Mouse (Mus musculus) forebrain, embryonic 15.5 days (tissue): ENCODE measurements around the gene Edn3. TPM values are rescaled to one million over a fixed set of nuclear protein-coding genes. Genes with fewer than 3 reads are reported as not detected.

Experiments used
- ATAC-seq: fragments of 200-750 bp; cut with Nextera tagmentation; replicated peaks from 2 replicates; pipeline ENCODE4 v1.8.0; 2017; ENCODE audit warnings: mild to moderate bottlenecking, moderate TSS enrichment, moderate library complexity
- H3K27ac ChIP-seq: fragments of 300-500 bp; sonication (generic); replicated peaks from 2 replicates; pipeline ENCODE4 v1.5.1; 2015; ENCODE audit warnings: mild to moderate bottlenecking, inconsistent platforms
- H3K27me3 ChIP-seq: fragments of 300-500 bp; sonication (generic); 2 replicates; pipeline ENCODE4 v1.6.1; 2015; ENCODE audit warnings: inconsistent platforms
- H3K36me3 ChIP-seq: fragments of 300-500 bp; sonication (generic); 2 replicates; pipeline ENCODE4 v1.6.1; 2015; ENCODE audit warnings: mild to moderate bottlenecking, inconsistent platforms
- H3K4me1 ChIP-seq: fragments of 300-500 bp; sonication (generic); 2 replicates; pipeline ENCODE4 v1.6.1; 2015; ENCODE audit warnings: inconsistent platforms
- H3K4me2 ChIP-seq: fragments of 300-500 bp; sonication (generic); replicated peaks from 2 replicates; pipeline ENCODE4 v1.6.1; 2015; ENCODE audit warnings: mild to moderate bottlenecking, inconsistent platforms
- H3K4me3 ChIP-seq: fragments of 300-500 bp; sonication (generic); 2 replicates; pipeline ENCODE4 v1.5.1; 2015; ENCODE audit warnings: mild to moderate bottlenecking, inconsistent platforms
- H3K9ac ChIP-seq: fragments of 300-500 bp; sonication (generic); replicated peaks from 2 replicates; pipeline ENCODE4 v1.6.1; 2015; ENCODE audit warnings: mild to moderate bottlenecking, inconsistent platforms
- H3K9me3 ChIP-seq: fragments of 300-500 bp; sonication (generic); 2 replicates; pipeline ENCODE4 v1.6.1; 2016; ENCODE audit warnings: inconsistent platforms
- WGBS: fragments of 180-500 bp; shearing (Covaris S2); methylation state at CpG from one replicate; pipeline ENCODE4 v1.1.7; 2015; ENCODE audit warnings: mixed read lengths; 5-methylcytosine and 5-hydroxymethylcytosine counted together
- polyA plus RNA-seq: library from polyadenylated mRNA; unstranded; fragments of >200 nt; fragmentation: Nextera tagmentation; extraction: Ambion mirVana; gene quantifications from 2 replicates; pipeline ENCODE4 v1.2.1, GENCODE M21; 2015

The Edn3 gene
- polyA plus RNA-seq, 1 experiment from 2014 or later, result 4.1 TPM

GRCm38 (mm10) chr2:174802453-174802852, 42.0 kb downstream of the Edn3 start:
- H3K4me3 ChIP-seq, result no peak overlapping the region
- H3K4me1 ChIP-seq, result no peaks in the 10 kb centered on the region
- no peak overlapping the region for H3K9ac ChIP-seq
- H3K4me2 ChIP-seq, result no peak overlapping the region
- WGBS, result 91% methylated on average over 6 of the region's 6 CpGs
- no peaks in the 10 kb centered on the region for H3K27me3 ChIP-seq
- H3K27ac ChIP-seq, result no peak overlapping the region
- H3K36me3 ChIP-seq, result no peaks in the 10 kb centered on the region
- no peaks in the 10 kb centered on the region for H3K9me3 ChIP-seq
- ATAC-seq, result no peak

- ATAC-seq, result no peak
- H3K27me3 ChIP-seq, result no peaks in the 10 kb centered on the region
- no peak overlapping the region for H3K4me2 ChIP-seq
- H3K9me3 ChIP-seq, result no peaks in the 10 kb centered on the region
- no peak overlapping the region for H3K27ac ChIP-seq
- no peak overlapping the region for H3K4me3 ChIP-seq
- no peak overlapping the region for H3K9ac ChIP-seq
- 90% methylated on average over 1 of the region's 1 CpGs for WGBS
- H3K4me1 ChIP-seq, result no peaks in the 10 kb centered on the region
- H3K36me3 ChIP-seq, result no peaks in the 10 kb centered on the region
Measured at GRCm38 (mm10) chr2:174803661-174804060, 43.2 kb downstream of the Edn3 start.

- H3K4me2 ChIP-seq, result no peak overlapping the region
- H3K9me3 ChIP-seq, result no peaks in the 10 kb centered on the region
- H3K4me3 ChIP-seq, result no peak overlapping the region
- ATAC-seq, result no peak
- no peaks in the 10 kb centered on the region for H3K36me3 ChIP-seq
- no peaks in the 10 kb centered on the region for H3K4me1 ChIP-seq
- H3K9ac ChIP-seq, result no peak overlapping the region
- 77% methylated on average over 2 of the region's 2 CpGs for WGBS
- no peaks in the 10 kb centered on the region for H3K27me3 ChIP-seq
- H3K27ac ChIP-seq, result no peak overlapping the region
Measured at GRCm38 (mm10) chr2:174807900-174808299, 47.5 kb downstream of the Edn3 start.

GRCm38 (mm10) chr2:174809296-174809695, 48.9 kb downstream of the Edn3 start:
- no peak overlapping the region for H3K4me2 ChIP-seq
- H3K4me1 ChIP-seq, result no peaks in the 10 kb centered on the region
- no peak overlapping the region for H3K27ac ChIP-seq
- no peaks in the 10 kb centered on the region for H3K36me3 ChIP-seq
- no peaks in the 10 kb centered on the region for H3K27me3 ChIP-seq
- H3K4me3 ChIP-seq, result no peak overlapping the region
- no peak for ATAC-seq
- no peak overlapping the region for H3K9ac ChIP-seq
- WGBS, result 82% methylated on average over 4 of the region's 4 CpGs
- H3K9me3 ChIP-seq, result no peaks in the 10 kb centered on the region

GRCm38 (mm10) chr2:174813306-174813705, 52.9 kb downstream of the Edn3 start:
- H3K27ac ChIP-seq, result no peak overlapping the region
- H3K4me2 ChIP-seq, result no peak overlapping the region
- H3K36me3 ChIP-seq, result no peaks in the 10 kb centered on the region
- ATAC-seq, result no peak
- no peaks in the 10 kb centered on the region for H3K27me3 ChIP-seq
- no peaks in the 10 kb centered on the region for H3K9me3 ChIP-seq
- no peak overlapping the region for H3K9ac ChIP-seq
- no peak overlapping the region for H3K4me3 ChIP-seq
- no peaks in the 10 kb centered on the region for H3K4me1 ChIP-seq
- 90% methylated on average over 11 of the region's 11 CpGs for WGBS

- no peak overlapping the region for H3K4me3 ChIP-seq
- no peaks in the 10 kb centered on the region for H3K36me3 ChIP-seq
- H3K27ac ChIP-seq, result no peak overlapping the region
- H3K4me1 ChIP-seq, result no peaks in the 10 kb centered on the region
- H3K9ac ChIP-seq, result no peak overlapping the region
- no peaks in the 10 kb centered on the region for H3K27me3 ChIP-seq
- WGBS, result 92% methylated on average over 2 of the region's 2 CpGs
- ATAC-seq, result no peak
- no peak overlapping the region for H3K4me2 ChIP-seq
- H3K9me3 ChIP-seq, result no peaks in the 10 kb centered on the region
Measured at GRCm38 (mm10) chr2:174816163-174816562, 55.7 kb downstream of the Edn3 start.

GRCm38 (mm10) chr2:174820286-174820685, 59.9 kb downstream of the Edn3 start:
- Histone ChIP-seq H3K9ac (no peak overlapping the region), H3K36me3 (no peaks in the 10 kb centered on the region), H3K4me1 (no peaks in the 10 kb centered on the region), H3K9me3 (no peaks in the 10 kb centered on the region), H3K27ac (no peak overlapping the region), H3K27me3 (no peaks in the 10 kb centered on the region), H3K4me3 (no peak overlapping the region), H3K4me2 (no peak overlapping the region)
- ATAC-seq, result no peak
- 89% methylated on average over 3 of the region's 3 CpGs for whole genome bisulfite sequencing

GRCm38 (mm10) chr2:174827829-174828228, 67.4 kb downstream of the Edn3 start:
- H3K4me3 ChIP-seq, result no peak overlapping the region
- H3K27ac ChIP-seq, result no peak overlapping the region
- H3K4me1 ChIP-seq, result no peaks in the 10 kb centered on the region
- 93% methylated on average over 4 of the region's 4 CpGs for WGBS
- H3K9ac ChIP-seq, result no peak overlapping the region
- H3K4me2 ChIP-seq, result no peak overlapping the region
- H3K36me3 ChIP-seq, result no peaks in the 10 kb centered on the region
- H3K9me3 ChIP-seq, result no peaks in the 10 kb centered on the region
- H3K27me3 ChIP-seq, result no peaks in the 10 kb centered on the region
- no peak for ATAC-seq

- no peak overlapping the region for H3K4me3 ChIP-seq
- H3K9ac ChIP-seq, result no peak overlapping the region
- H3K27ac ChIP-seq, result no peak overlapping the region
- H3K36me3 ChIP-seq, result no peaks in the 10 kb centered on the region
- 86% methylated on average over 5 of the region's 5 CpGs for WGBS
- H3K9me3 ChIP-seq, result no peaks in the 10 kb centered on the region
- no peak overlapping the region for H3K4me2 ChIP-seq
- H3K27me3 ChIP-seq, result no peaks in the 10 kb centered on the region
- H3K4me1 ChIP-seq, result no peaks in the 10 kb centered on the region
- no peak for ATAC-seq
Measured at GRCm38 (mm10) chr2:174833608-174834007, 73.2 kb downstream of the Edn3 start.

Other genes starting within 250 kb of the Edn3 start
- gene Zfp831, start 117.1 kb upstream of the Edn3 start, polyA plus RNA-seq, result not detected in 2 replicates
- gene Gm14444, start 249.6 kb downstream of the Edn3 start, polyA plus RNA-seq, result not detected in 2 replicates